Mouse (Mus musculus) right cerebral cortex, postnatal 36 days (tissue): ENCODE measurements at regions not wholly inside any gene's neighbourhood (a gene's known extent, or its start where the extent isn't known, plus 50 kb on each side); places are given as distances from the start of the nearest gene placed in this dataset.

Source experiments
- DNase-seq, 2 experiments: peaks; one replicate each; pipeline ENCODE4 v3.0.0; 2022; ENCODE audit warnings: low spot score in 2 of 2, mixed read lengths in 1 of 2

DNA sequence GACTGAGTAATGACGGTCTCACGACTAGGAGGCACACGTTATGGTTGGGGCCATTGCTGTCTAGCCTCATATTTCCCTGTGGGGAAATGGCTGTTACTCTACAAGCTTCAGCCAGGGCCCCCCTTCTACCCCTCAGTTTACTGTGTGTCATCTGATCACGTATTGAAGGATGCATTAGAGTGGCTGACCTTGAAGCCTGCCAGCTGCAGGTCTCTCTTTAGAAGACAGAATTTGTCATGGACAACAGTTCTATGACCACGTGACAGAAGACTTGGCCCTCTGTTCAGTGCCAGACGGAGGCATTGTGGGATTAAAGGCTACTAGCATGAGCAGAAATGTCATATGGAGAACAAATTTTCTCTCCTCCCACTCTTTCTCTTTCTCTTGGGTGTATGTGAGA lies 115.6 kb downstream of the Gas1 start:
- no peak for DNase-seq

- DNase-seq, result no peak
Measured at GRCm38 (mm10) chr13:60057761-60058274, 119.3 kb downstream of the Gas1 start.

DNA sequence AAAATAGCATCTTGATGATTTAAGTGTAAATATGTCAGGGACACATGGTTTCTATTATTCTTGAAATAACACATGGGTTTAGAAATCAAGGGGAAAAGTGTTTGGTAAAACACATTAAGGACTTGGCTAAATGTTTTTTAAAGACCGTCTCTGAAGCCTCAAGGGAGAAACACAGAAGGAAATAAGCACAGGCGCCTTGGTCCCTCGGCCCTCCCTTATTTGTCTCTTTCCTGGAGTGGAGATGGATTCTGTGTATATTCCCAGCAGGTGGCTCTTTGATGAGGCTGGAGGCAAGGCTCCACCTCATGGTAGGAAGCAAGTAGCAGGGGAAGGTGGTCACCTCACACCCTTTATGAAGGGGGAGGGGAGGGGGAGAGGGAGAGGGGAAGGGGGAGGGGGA lies 122.6 kb downstream of the Gas1 start:
- DNase-seq, result no peak

- DNase-seq, result no peak
Measured at GRCm38 (mm10) chr13:60054081-60054480, 123.1 kb downstream of the Gas1 start.

- DNase-seq, result no peak
Measured at GRCm38 (mm10) chr13:60051866-60052265, 125.3 kb downstream of the Gas1 start.

- DNase-seq, result no peak
Measured at GRCm38 (mm10) chr13:60050799-60051580, 126.2 kb downstream of the Gas1 start.

GRCm38 (mm10) chr13:60049703-60050102 lies 127.5 kb downstream of the Gas1 start:
- DNase-seq, result no peak

GRCm38 (mm10) chr13:60047791-60048730 lies 129.1 kb downstream of the Gas1 start:
- peak; percentile 42 to 44 for DNase-seq

GRCm38 (mm10) chr13:60045752-60046151 lies 131.4 kb downstream of the Gas1 start:
- DNase-seq, result no peak

- DNase-seq, result no peak
Measured at GRCm38 (mm10) chr13:60044876-60045275, 132.3 kb downstream of the Gas1 start.

- DNase-seq, result no peak
Measured at GRCm38 (mm10) chr13:60042443-60042842, 134.7 kb downstream of the Gas1 start.

- DNase-seq, result no peak
Measured at GRCm38 (mm10) chr13:60035536-60036130, 141.5 kb downstream of the Gas1 start.

- DNase-seq, result no peak
Measured at GRCm38 (mm10) chr13:60033116-60033515, 144.0 kb downstream of the Gas1 start.

DNA sequence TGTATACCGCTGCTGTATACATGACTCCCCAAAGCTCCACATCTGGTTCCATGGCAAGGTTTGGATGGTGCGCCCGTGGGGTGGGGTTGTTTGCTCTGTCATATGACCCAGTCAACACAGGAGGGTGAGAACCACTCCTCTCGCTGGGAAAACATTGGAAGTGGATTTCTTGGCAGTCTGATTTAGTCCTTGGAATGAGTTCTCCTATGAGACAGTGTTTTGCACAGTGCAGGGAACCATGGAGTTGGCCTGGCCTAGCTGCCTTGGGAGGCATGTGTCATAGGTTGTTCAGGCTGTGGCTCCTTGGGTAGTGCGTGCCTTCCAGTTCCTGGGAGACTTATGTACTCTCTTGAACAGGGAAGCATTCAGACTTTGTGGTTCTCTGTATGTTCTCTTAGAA lies 144.6 kb downstream of the Gas1 start:
- no peak for DNase-seq

DNA sequence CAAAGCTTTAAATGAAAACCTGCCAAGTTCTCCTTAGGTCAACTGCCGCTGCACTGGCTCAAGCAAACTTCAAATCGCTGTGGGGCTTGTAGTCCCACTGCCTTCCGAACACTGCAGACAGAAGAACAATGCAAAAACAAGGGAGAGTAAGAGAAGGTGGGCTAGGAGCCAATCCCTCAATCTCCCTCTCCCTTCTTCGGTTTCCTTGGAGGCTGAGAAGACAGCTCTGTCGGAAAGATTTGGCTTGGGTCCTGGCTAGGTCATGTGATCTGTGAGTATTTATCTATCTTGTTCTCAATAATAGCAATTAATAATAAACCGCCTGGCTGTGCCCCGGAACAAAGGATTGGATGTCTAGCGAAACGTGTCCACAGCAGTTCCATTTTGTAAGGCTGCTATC lies 147.6 kb downstream of the Gas1 start:
- no peak for DNase-seq

DNA sequence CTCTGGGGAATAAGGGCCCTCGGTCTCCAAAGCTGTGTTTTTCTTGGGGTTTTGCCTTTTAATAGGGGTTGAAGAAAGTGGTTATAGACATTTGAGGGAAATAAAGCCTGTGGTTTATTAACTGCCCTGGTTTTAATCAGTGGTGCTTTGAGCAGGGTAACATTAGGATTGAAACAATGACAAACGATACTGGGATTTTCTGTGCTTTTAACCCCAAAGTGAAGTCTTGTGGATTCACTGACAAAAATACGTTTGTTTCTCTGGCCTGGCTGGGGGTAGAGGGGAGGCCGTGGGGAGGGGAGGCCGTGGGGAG lies 157.0 kb downstream of the Gas1 start:
- DNase-seq, result no peak

GRCm38 (mm10) chr13:60019291-60020174 lies 157.6 kb downstream of the Gas1 start:
- DNase-seq, result no peak

- no peak for DNase-seq
Measured at GRCm38 (mm10) chr13:60015854-60016366, 161.3 kb downstream of the Gas1 start.

DNA sequence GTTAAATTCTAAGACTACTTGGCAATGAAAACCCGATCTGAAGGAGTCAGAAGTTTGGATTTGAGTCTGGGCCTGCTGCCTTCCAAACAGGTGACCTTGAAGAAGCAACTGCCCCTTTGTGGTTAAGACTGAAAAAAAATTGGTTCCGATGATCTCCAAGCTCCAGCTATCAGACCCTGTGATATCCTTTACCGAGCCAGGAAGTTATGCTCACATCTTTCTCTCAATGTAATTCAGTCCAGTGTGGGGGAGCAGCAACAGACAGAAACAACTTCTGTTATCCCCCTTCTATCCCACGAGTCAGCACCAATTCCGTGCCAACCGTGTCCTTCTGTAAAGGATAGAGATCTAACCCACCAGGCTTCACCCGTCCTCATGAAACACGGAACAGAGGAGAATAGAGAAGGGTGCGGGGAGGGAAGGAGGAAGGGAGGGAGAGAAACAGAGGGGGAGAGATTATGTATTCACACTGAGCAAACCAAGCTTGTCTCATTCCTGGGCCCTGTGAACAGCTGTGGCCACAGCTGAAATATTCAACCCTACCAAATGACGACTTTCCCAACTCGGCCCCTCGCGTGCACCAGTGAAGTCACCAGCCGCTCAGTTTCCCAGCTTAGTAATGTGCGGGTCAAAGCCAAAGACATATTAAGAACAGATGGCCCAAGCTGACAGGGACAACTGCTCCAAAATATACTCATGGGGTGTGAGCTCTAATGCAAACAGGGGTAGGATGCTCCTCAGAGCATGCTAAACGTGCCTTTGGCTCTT lies 164.9 kb downstream of the Gas1 start:
- DNase-seq, result no peak

- no peak for DNase-seq
Measured at GRCm38 (mm10) chr13:60011092-60011491, 166.1 kb downstream of the Gas1 start.
